Mouse (Mus musculus) heart, postnatal 0 days (tissue): Measurements from ENCODE around the gene Akap2. TPM values are rescaled to one million over a fixed set of nuclear protein-coding genes. Genes with fewer than 3 reads are reported as not detected.

Experiments
- ATAC-seq: fragments of 200-750 bp; cut with Nextera tagmentation; 2 replicates; pipeline ENCODE4 v1.8.0; 2017; ENCODE audit warnings: low read depth, moderate number of reproducible peaks, moderate library complexity; ENCODE audit not compliant: insufficient read depth
- DNase-seq: peaks from one replicate; pipeline ENCODE4 v3.0.0-alpha.2; 2016; ENCODE audit warnings: low spot score
- H3K27ac ChIP-seq: fragments of 300-500 bp; sonication (generic); 2 replicates; pipeline ENCODE4 v1.5.1; 2014; ENCODE audit warnings: low read depth, mild to moderate bottlenecking
- H3K27me3 ChIP-seq: fragments of 300-500 bp; sonication (generic); 2 replicates; pipeline ENCODE4 v1.6.1; 2014; ENCODE audit warnings: low read length, mixed read lengths; ENCODE audit not compliant: control insufficient read depth, insufficient read depth
- H3K36me3 ChIP-seq: fragments of 300-500 bp; sonication (generic); replicated peaks from 2 replicates; pipeline ENCODE4 v1.6.1; 2014; ENCODE audit warnings: low read length, mixed read lengths; ENCODE audit not compliant: control insufficient read depth, insufficient read depth
- H3K4me1 ChIP-seq: fragments of 300-500 bp; sonication (generic); 2 replicates; pipeline ENCODE4 v1.6.1; 2014; ENCODE audit warnings: antibody characterized with exemption; ENCODE audit not compliant: control insufficient read depth, insufficient read depth
- H3K4me2 ChIP-seq: fragments of 300-500 bp; sonication (generic); 2 replicates; pipeline ENCODE4 v1.6.1; 2014; ENCODE audit warnings: low read depth, mild to moderate bottlenecking, low read length, moderate library complexity
- H3K4me3 ChIP-seq: fragments of 300-500 bp; sonication (generic); 2 replicates; pipeline ENCODE4 v1.5.1; 2014; ENCODE audit warnings: low read depth, low read length
- H3K9ac ChIP-seq: fragments of 300-500 bp; sonication (generic); replicated peaks from 2 replicates; pipeline ENCODE4 v1.6.1; 2014; ENCODE audit warnings: low read depth, low read length, mixed read lengths
- H3K9me3 ChIP-seq: fragments of 300-500 bp; sonication (generic); replicated peaks from 2 replicates; pipeline ENCODE4 v1.6.1; 2016; ENCODE audit warnings: low read length; ENCODE audit not compliant: control insufficient read depth
- CTCF ChIP-seq: IDR thresholded peaks from 2 replicates; pipeline ENCODE4 v1.5.1; 2016; ENCODE audit warnings: antibody characterized with exemption, control low read depth, low read depth
- EP300 ChIP-seq: IDR thresholded peaks from 2 replicates; pipeline ENCODE4 v1.6.1; 2016; ENCODE audit warnings: antibody characterized with exemption, low read depth
- WGBS: fragments of 180-500 bp; shearing (Covaris S2); extraction: QIAGEN DNeasy Blood & Tissue Kit; methylation state at CpG from one replicate; pipeline ENCODE4 v1.1.7; 2014; 5-methylcytosine and 5-hydroxymethylcytosine counted together
- polyA plus RNA-seq: library from polyadenylated mRNA; unstranded; fragments of >200 nt; fragmentation: Nextera tagmentation; extraction: Ambion mirVana; gene quantifications from 2 replicates; pipeline ENCODE4 v1.2.1, GENCODE M21; 2015
- total RNA-seq: library from RNA; depleted of rRNA; stranded (reverse); fragments of >200 nt; gene quantifications from 2 replicates; pipeline ENCODE4 v1.2.3, GENCODE M21; 2014; ENCODE audit warnings: low replicate concordance

Akap2 gene
- total and polyA plus RNA-seq, 2 experiments from 2014 or later: 37.7 to 64.1 TPM

- no peak for DNase-seq
- WGBS: 52% methylated on average over 9 of the region's 9 CpGs
- peaks cover 5% of the 10 kb centered on the region for H3K36me3 ChIP-seq
- peak overlapping the region; percentile 86 for H3K27ac ChIP-seq
- peaks cover 41% of the 10 kb centered on the region for H3K4me1 ChIP-seq
- no peaks in the 10 kb centered on the region for H3K27me3 ChIP-seq
- H3K9ac ChIP-seq: no peak overlapping the region
- ATAC-seq: no peak
- no peak overlapping the region for H3K4me3 ChIP-seq
- TF ChIP-seq EP300 (no peak), CTCF (no peak)
- H3K4me2 ChIP-seq: peak overlapping the region; percentile 28; the same call in 1 of the 2 replicates
- no peaks in the 10 kb centered on the region for H3K9me3 ChIP-seq
Measured at GRCm38 (mm10) chr4:57797548-57798285, 80.3 kb downstream of the Akap2 start.

- TF ChIP-seq EP300: no peak; the same call in 1 of the 2 replicates
- TF ChIP-seq CTCF: no peak
- Histone ChIP-seq H3K4me1 (peaks cover 34% of the 10 kb centered on the region), H3K27me3 (no peaks in the 10 kb centered on the region), H3K4me3 (no peak overlapping the region), H3K9me3 (no peaks in the 10 kb centered on the region), H3K4me2 (peak overlapping the region; percentile 28; the same call in 1 of the 2 replicates), H3K27ac (peak overlapping the region; percentile 86), H3K36me3 (peaks cover 5% of the 10 kb centered on the region), H3K9ac (0 out of 2 replicates have a peak overlapping the region, but pooled peaks have one; percentile 7)
- ATAC-seq (peak; percentile 82), DNase-seq (peak; percentile 63)
- WGBS: 15% methylated on average over 10 of the region's 10 CpGs
Measured at GRCm38 (mm10) chr4:57798286-57799018, 81.0 kb downstream of the Akap2 start.

GRCm38 (mm10) chr4:57799297-57799696 is 81.8 kb downstream of the Akap2 start:
- peaks cover 5% of the 10 kb centered on the region for H3K36me3 ChIP-seq
- no peaks in the 10 kb centered on the region for H3K27me3 ChIP-seq
- H3K4me2 ChIP-seq: no peak overlapping the region
- DNase-seq (no peak), ATAC-seq (no peak)
- peak overlapping the region; percentile 86 for H3K27ac ChIP-seq
- no peaks in the 10 kb centered on the region for H3K9me3 ChIP-seq
- 15% methylated on average over 1 of the region's 1 CpGs for WGBS
- no peak for TF ChIP-seq CTCF
- no peak for TF ChIP-seq EP300
- H3K4me1 ChIP-seq: peaks cover 29% of the 10 kb centered on the region
- no peak overlapping the region for H3K4me3 ChIP-seq
- H3K9ac ChIP-seq: no peak overlapping the region

- H3K4me3 ChIP-seq: no peak overlapping the region
- peaks cover 11% of the 10 kb centered on the region for H3K36me3 ChIP-seq
- no peak overlapping the region for H3K4me2 ChIP-seq
- no peak for ATAC-seq
- 33% methylated on average over 7 of the region's 7 CpGs for WGBS
- H3K27ac ChIP-seq: peak overlapping the region; percentile 15
- no peaks in the 10 kb centered on the region for H3K27me3 ChIP-seq
- H3K9ac ChIP-seq: no peak overlapping the region
- H3K4me1 ChIP-seq: peaks cover 36% of the 10 kb centered on the region
- TF ChIP-seq EP300 (no peak), CTCF (no peak)
- no peaks in the 10 kb centered on the region for H3K9me3 ChIP-seq
- peak; percentile 27 for DNase-seq
Measured at GRCm38 (mm10) chr4:57801239-57801638, 83.8 kb downstream of the Akap2 start.

GRCm38 (mm10) chr4:57801986-57802385 is 84.5 kb downstream of the Akap2 start:
- H3K4me3 ChIP-seq: no peak overlapping the region
- peaks cover 36% of the 10 kb centered on the region for H3K4me1 ChIP-seq
- ATAC-seq (no peak), DNase-seq (no peak)
- H3K36me3 ChIP-seq: peaks cover 11% of the 10 kb centered on the region
- no peak overlapping the region for H3K9ac ChIP-seq
- H3K9me3 ChIP-seq: no peaks in the 10 kb centered on the region
- no peaks in the 10 kb centered on the region for H3K27me3 ChIP-seq
- WGBS: 89% methylated on average over 5 of the region's 5 CpGs
- TF ChIP-seq EP300 (no peak), CTCF (no peak)
- H3K4me2 ChIP-seq: no peak overlapping the region
- H3K27ac ChIP-seq: peak overlapping the region; percentile 23
